Mouse (Mus musculus) right cerebral cortex, adult 18-20 months (tissue): ENCODE results near the gene Uvrag.

Source experiments
- DNase-seq: peaks from one replicate; pipeline ENCODE4 v3.0.0; 2022; ENCODE audit warnings: mixed read lengths

Gene Uvrag

DNA sequence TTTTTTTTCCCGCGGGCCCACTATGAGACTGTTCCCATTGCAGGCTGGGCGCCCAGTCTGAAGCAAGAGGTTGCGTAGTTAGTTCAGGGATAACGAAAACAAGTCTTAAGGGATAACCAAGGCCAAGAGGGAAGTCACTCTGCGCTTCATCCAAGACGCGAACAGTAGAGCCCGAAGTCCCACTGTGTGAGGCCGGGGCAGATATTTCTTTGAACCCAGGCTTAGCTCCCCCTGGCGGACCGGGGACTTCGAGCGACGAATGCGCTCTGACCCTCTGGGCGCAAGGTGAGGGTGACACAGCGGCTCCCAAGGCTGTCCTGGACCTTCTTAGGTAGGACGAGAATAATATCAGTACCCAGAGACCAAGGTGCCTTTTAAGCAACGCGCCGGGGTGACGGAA, 304.3 kb downstream of the Uvrag start:
- no peak for DNase-seq

DNA sequence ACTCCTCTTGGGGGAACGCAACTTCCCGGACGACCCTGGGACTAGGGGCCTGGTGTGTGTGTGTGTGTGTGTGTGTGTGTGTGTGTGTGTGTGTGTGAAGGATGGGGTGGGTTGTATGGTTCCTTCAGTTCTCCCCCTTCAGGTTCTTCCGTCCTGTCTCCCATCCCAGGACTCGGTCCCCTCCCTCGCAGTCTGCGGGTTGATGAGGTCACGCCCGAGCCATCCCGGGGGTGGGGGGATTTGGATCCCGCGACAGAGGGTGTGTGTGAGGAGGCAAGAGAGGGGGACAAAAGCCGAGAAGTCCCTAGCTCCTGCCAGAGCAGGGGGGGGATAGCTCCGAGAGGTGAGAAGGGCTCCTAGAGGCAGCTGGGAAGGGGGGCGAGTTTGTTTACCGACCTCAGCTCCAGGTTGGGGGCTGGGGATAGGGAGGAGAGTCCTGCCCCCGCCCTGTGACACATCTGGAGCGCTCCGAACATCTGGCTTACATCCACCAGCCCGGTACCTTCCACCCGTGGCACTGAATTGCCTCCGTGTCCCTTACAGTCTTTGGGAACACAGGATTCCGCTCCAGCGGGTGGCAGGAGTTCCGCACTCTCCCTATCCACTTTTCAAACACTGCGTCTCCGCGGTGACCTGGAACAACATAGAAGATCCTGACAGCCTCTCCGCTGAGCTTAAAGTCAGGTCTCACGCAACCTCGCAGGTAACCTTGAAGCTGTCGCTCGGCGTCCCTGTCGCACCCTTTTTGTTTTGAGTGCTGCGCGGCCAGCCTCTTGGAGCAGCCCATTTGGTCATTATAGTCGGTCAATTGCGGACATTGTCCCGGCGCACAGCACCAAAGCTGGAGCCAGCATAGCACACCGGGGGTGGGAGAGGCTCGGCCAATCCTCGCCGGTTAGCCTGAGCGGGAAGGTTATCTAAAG, 305.2 kb downstream of the Uvrag start:
- no peak for DNase-seq
